Mouse (Mus musculus) forebrain, embryonic 10.5 days (tissue): Measurements from ENCODE around the gene Pom121. TPM values are rescaled to one million over a fixed set of nuclear protein-coding genes. Genes with fewer than 3 reads are reported as not detected.

Source experiments
- DNase-seq: peaks from one replicate; pipeline ENCODE4 v3.0.0-alpha.2; 2017; ENCODE audit warnings: low spot score; ENCODE audit errors: extremely low spot score
- H3K27ac ChIP-seq: fragments of 300-500 bp; sonication (generic); 2 replicates; pipeline ENCODE4 v1.5.1; 2016; ENCODE audit warnings: mild to moderate bottlenecking
- H3K27me3 ChIP-seq: fragments of 300-500 bp; sonication (generic); 2 replicates; pipeline ENCODE4 v1.6.1; 2016; ENCODE audit warnings: mild to moderate bottlenecking; ENCODE audit not compliant: poor library complexity, severe bottlenecking
- H3K36me3 ChIP-seq: fragments of 300-500 bp; sonication (generic); replicated peaks from 2 replicates; pipeline ENCODE4 v1.6.1; 2016; ENCODE audit warnings: mild to moderate bottlenecking, moderate library complexity
- H3K4me1 ChIP-seq: fragments of 300-500 bp; sonication (generic); 2 replicates; pipeline ENCODE4 v1.6.1; 2016
- H3K4me3 ChIP-seq: fragments of 300-500 bp; sonication (generic); 2 replicates; pipeline ENCODE4 v1.5.1; 2016; ENCODE audit warnings: mild to moderate bottlenecking, moderate library complexity
- H3K9me3 ChIP-seq: fragments of 300-500 bp; sonication (generic); 2 replicates; pipeline ENCODE4 v1.6.1; 2016; ENCODE audit warnings: mild to moderate bottlenecking, moderate library complexity
- WGBS: fragments of 180-500 bp; shearing (Covaris S2); methylation state at CpG from one replicate; pipeline ENCODE4 v1.1.7; 2016; 5-methylcytosine and 5-hydroxymethylcytosine counted together
- microRNA-seq: library from miRNA; unstranded; fragments of <30 nt; microRNA quantifications from one replicate; pipeline ENCODE4, GENCODE M21; 2017
- polyA plus RNA-seq: library from polyadenylated mRNA; unstranded; fragments of >200 nt; fragmentation: Nextera tagmentation; extraction: Ambion mirVana; gene quantifications from 2 replicates; pipeline ENCODE4 v1.2.1, GENCODE M21; 2016

The Pom121 gene
- polyA plus RNA-seq, 1 experiment from 2014 or later, result 20.4 TPM

DNA sequence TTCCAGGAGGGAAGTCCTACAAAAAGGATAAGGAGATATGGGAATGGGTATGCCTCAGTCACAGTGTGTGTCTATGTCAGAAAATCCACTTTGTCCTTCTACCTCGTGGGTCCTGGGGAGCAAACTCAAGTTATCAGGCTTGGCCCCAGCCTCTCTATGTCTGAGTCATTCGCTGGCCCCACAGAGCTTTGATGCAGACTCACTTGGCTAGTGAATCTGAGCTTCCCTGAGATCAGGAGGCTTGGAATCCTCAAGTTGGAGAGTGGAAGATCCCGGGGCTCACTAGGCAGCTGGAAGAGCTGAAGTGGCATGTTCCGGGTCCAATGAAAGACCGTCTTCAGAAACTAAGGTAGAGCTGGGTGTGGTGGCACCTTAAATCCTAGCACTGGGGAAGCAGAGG is 64.1 kb downstream of the Pom121 start:
- Histone ChIP-seq H3K36me3 (no peaks in the 10 kb centered on the region), H3K4me3 (no peak overlapping the region), H3K9me3 (no peaks in the 10 kb centered on the region), H3K4me1 (peaks cover 13% of the 10 kb centered on the region), H3K27me3 (no peaks in the 10 kb centered on the region), H3K27ac (no peak overlapping the region)
- WGBS, result 89% methylated on average over 5 of the region's 5 CpGs
- no peak for DNase-seq

DNA sequence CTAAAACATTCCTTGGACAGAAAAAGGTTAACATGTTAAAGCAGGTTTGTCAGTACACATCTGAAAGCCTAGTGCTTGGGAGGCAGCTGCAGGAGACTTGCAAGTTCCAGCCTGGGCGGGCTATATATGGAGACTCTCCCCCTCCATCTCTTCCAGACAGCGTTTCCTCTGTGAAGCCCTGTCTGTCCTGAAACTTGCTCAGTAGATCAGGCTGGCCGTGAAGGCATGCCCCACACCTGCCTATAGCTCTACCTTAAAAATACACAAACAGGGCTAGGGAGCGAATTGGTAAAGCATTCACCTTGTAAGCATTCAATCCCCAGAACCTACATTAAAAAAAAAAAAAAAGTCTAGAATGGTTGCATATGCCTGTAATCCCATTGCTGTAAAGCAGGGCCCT is 64.9 kb downstream of the Pom121 start:
- H3K9me3 ChIP-seq, result no peaks in the 10 kb centered on the region
- H3K4me1 ChIP-seq, result peaks cover 13% of the 10 kb centered on the region
- H3K27me3 ChIP-seq, result no peaks in the 10 kb centered on the region
- DNase-seq, result no peak
- 85% methylated on average over 4 of the region's 4 CpGs for WGBS
- H3K36me3 ChIP-seq, result no peaks in the 10 kb centered on the region
- H3K4me3 ChIP-seq, result no peak overlapping the region
- no peak overlapping the region for H3K27ac ChIP-seq

Small RNA genes within 50 kb of the gene (microRNA-seq; reads per million reads assigned to microRNA genes)
- gene Mir7033, result 2.4 reads per million

Other genes with a start within 250 kb of the Pom121 start
- 23.8 and 25.0 TPM in 2 replicates for gene Tbl2, start 244.9 kb downstream of the Pom121 start, polyA plus RNA-seq
- 43.3 and 44.4 TPM in 2 replicates for gene Bcl7b, start 226.3 kb downstream of the Pom121 start, polyA plus RNA-seq
- 58.0 and 59.1 TPM in 2 replicates for gene Baz1b, start 207.3 kb downstream of the Pom121 start, polyA plus RNA-seq
- gene Fzd9, start 143.3 kb downstream of the Pom121 start, polyA plus RNA-seq, result 13.6 and 14.1 TPM in 2 replicates
- 0.22 TPM in 1 of 2 replicates, not detected in the other for gene Fkbp6, start 44.5 kb downstream of the Pom121 start, polyA plus RNA-seq
- not detected in 2 replicates for gene Trim50, start 41.3 kb downstream of the Pom121 start, polyA plus RNA-seq
- 49.7 and 51.2 TPM in 2 replicates for gene Nsun5, start 24.6 kb downstream of the Pom121 start, polyA plus RNA-seq
- gene Hip1, start 150.6 kb upstream of the Pom121 start, polyA plus RNA-seq, result 66.6 and 72.1 TPM in 2 replicates
- gene Ccl26, start 169.0 kb upstream of the Pom121 start, polyA plus RNA-seq, result not detected in 2 replicates
- gene Ccl24, start 178.5 kb upstream of the Pom121 start, polyA plus RNA-seq, result 0.42 and 0.90 TPM in 2 replicates
- 51.4 and 57.3 TPM in 2 replicates for gene Rhbdd2, start 238.1 kb upstream of the Pom121 start, polyA plus RNA-seq